Mouse (Mus musculus): ENCODE results near the gene Clstn2.

Gene Clstn2

DNA sequence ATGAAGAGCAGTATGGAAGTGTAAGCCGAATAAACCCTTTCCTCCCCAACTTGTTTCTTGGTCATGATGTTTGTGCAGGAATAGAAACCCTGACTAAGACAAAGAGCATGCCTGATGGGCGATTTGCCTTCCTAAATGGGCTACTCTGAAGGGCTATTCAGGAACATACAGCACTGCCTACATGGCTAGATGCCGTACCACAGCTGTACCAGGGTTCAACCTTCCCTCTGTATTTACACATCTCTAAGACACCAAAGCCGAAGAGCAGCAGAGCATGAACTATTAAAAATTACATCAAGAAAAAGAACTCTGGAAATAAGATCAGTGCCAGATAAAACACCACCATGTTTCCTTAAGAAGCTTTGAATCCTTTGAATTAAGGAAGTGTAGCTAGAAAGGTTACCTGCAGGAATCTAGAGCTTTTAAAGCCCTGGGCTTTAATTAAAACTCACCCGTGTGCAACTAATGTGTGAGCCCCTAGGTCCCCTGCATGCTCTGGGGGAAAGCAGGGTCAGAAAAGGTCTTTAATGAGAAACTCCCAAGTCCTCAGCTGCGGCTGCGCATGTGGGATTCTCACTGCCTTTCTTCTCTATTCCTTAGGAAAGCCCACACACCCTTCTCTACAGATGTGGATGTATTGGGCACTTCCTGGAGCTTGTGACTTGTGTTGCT lies 277.2 kb downstream of the Clstn2 start:
- Histone ChIP-seq H3K27me3 (ENCODE audit: insufficient read depth, low read length) (peaks cover 6% of the 10 kb centered on the region; the same call in 1 of the 2 replicates), H3K4me3 (replicated peaks; ENCODE audit: low read length) (no peak overlapping the region), H3K4me1 (replicated peaks; ENCODE audit: low read depth, low read length) (0 out of 2 replicates have a peak, but pooled peaks cover 7% of the 10 kb centered on the region), H3K36me3 (ENCODE audit: insufficient read depth, low read length) (no peaks in the 10 kb centered on the region), H3K9me3 (ENCODE audit: low read length) (no peaks in the 10 kb centered on the region)
- TF ChIP-seq POU5F1 (IDR thresholded peaks at IDR 0.05; ENCODE audit: borderline replicate concordance, low read length) = no peak
- no peak for TF ChIP-seq CTCF (conservative IDR thresholded peaks at IDR 0.05; ENCODE audit: low read length)
- no peak for TF ChIP-seq NANOG (IDR thresholded peaks at IDR 0.05; ENCODE audit: borderline replicate concordance, low read length)

DNA sequence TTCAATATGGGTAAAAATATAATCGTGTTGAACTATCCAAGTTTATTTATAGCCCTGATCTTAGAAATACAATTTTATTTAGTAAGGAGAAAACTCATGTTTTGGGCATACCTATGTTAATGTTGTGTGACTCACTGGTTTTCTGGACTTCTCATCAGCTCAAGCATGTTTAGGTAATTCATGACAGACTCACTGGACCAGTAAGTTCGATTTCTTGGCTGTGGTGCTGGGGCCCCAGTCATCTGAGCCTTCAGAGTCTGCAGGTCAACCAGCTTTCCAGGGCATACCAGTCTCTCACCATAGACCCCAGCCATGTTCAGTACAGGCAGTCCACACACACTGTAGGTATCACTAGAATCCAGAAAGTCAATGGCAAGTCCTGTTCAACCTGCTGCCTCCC lies 279.3 kb downstream of the Clstn2 start:
- Histone ChIP-seq H3K27me3 (ENCODE audit: insufficient read depth, low read length) (0 out of 2 replicates have a peak, but pooled peaks cover 3% of the 10 kb centered on the region), H3K36me3 (ENCODE audit: insufficient read depth, low read length) (no peaks in the 10 kb centered on the region), H3K9me3 (ENCODE audit: low read length) (no peaks in the 10 kb centered on the region), H3K4me1 (replicated peaks; ENCODE audit: low read depth, low read length) (0 out of 2 replicates have a peak, but pooled peaks cover 5% of the 10 kb centered on the region), H3K4me3 (replicated peaks; ENCODE audit: low read length) (no peak overlapping the region)
- TF ChIP-seq POU5F1 (IDR thresholded peaks at IDR 0.05; ENCODE audit: borderline replicate concordance, low read length) (no peak), CTCF (conservative IDR thresholded peaks at IDR 0.05; ENCODE audit: low read length) (no peak), NANOG (IDR thresholded peaks at IDR 0.05; ENCODE audit: borderline replicate concordance, low read length) (no peak)

DNA sequence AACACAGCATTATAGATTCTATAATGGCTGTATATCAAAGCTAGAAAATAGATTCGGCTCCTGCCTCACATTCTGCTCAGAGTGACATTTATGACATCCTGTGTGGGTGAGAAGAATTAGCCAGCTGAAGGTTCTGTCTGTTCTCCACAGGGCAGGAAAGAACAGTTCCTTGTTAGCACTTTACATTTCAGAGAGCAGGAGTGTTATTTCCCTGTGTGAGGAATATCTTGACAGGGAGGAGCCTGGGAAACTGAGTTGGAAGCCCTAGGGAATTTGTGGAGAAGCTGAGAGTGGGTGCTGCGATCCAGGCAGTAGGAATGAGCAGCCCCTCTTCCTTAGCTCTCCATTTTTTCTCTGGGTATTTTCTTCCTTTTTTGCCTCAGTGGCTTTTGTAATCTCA lies 286.4 kb downstream of the Clstn2 start:
- TF ChIP-seq CTCF (conservative IDR thresholded peaks at IDR 0.05; ENCODE audit: low read length) (no peak), POU5F1 (IDR thresholded peaks at IDR 0.05; ENCODE audit: borderline replicate concordance, low read length) (no peak), NANOG (IDR thresholded peaks at IDR 0.05; ENCODE audit: borderline replicate concordance, low read length) (no peak)
- H3K4me3 ChIP-seq (replicated peaks; ENCODE audit: low read length) = no peak overlapping the region
- no peaks in the 10 kb centered on the region for H3K36me3 ChIP-seq (ENCODE audit: insufficient read depth, low read length)
- no peaks in the 10 kb centered on the region for H3K4me1 ChIP-seq (replicated peaks; ENCODE audit: low read depth, low read length)
- no peaks in the 10 kb centered on the region for H3K27me3 ChIP-seq (ENCODE audit: insufficient read depth, low read length)
- no peaks in the 10 kb centered on the region for H3K9me3 ChIP-seq (ENCODE audit: low read length)

DNA sequence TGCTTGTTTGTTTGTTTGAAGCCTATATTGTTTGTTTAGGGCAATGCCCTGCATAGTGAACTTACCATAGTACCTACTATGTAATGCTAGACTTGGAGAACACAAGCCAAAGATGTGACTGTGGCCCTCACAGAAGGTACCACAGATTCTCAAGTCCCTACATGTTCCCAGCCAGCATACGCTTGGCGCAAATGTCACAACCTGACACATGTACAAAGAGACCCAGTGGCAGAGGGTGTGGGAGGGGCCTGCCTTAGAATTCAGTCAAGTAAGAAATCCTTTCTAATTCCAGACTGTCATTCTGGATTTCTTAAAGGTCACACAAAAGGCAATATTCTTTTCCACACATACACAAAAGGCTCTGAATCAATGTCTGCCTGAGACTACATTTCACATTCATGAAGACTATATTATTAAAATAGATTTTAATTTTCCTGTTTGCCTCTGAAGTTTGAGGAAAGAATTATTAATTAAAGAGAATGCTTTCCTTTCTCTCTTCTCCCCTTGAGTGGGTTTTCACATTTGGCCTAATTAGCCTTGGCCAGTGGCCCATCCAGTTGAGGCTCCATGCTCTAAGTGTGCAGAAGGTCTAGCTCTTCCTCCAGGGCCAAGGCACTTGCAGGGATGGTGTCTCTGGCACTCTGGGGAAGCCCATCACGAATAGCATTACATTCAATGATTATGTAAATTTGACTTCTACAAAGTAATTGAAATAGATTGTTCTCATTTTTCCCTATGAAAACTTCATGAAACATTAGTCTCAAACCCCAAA lies 305.1 kb downstream of the Clstn2 start:
- H3K9me3 ChIP-seq (ENCODE audit: low read length) = no peaks in the 10 kb centered on the region
- H3K36me3 ChIP-seq (ENCODE audit: insufficient read depth, low read length) = no peaks in the 10 kb centered on the region
- H3K4me1 ChIP-seq (replicated peaks; ENCODE audit: low read depth, low read length) = no peaks in the 10 kb centered on the region
- no peak overlapping the region for H3K4me3 ChIP-seq (replicated peaks; ENCODE audit: low read length)
- TF ChIP-seq POU5F1 (IDR thresholded peaks at IDR 0.05; ENCODE audit: borderline replicate concordance, low read length) (no peak), NANOG (IDR thresholded peaks at IDR 0.05; ENCODE audit: borderline replicate concordance, low read length) (no peak)
- H3K27me3 ChIP-seq (ENCODE audit: insufficient read depth, low read length) = no peaks in the 10 kb centered on the region

DNA sequence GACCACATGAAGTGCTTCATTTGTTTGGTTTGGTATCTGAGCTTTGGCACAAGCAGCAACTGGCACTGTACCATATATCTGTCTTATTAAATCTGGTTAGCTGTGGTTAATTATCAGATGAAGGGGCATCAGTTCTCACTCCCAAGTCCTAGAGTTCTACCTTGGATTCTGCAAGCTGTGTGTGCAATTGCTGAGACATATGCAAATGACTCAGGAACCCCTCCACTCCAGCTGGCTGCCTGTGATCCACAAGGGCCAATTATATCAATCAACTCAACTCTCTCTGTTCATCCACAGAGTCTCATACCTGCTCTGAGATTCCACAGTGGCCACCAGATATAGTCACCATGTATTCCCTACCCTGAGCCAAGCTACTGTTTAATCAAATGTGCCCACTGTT lies 315.3 kb downstream of the Clstn2 start:
- TF ChIP-seq POU5F1 (IDR thresholded peaks at IDR 0.05; ENCODE audit: borderline replicate concordance, low read length) (no peak), NANOG (IDR thresholded peaks at IDR 0.05; ENCODE audit: borderline replicate concordance, low read length) (no peak), CTCF (conservative IDR thresholded peaks at IDR 0.05; ENCODE audit: low read length) (no peak)
- Histone ChIP-seq H3K27me3 (ENCODE audit: insufficient read depth, low read length) (no peaks in the 10 kb centered on the region), H3K4me3 (replicated peaks; ENCODE audit: low read length) (no peak overlapping the region), H3K9me3 (ENCODE audit: low read length) (no peaks in the 10 kb centered on the region), H3K36me3 (ENCODE audit: insufficient read depth, low read length) (no peaks in the 10 kb centered on the region), H3K4me1 (replicated peaks; ENCODE audit: low read depth, low read length) (no peaks in the 10 kb centered on the region)

DNA sequence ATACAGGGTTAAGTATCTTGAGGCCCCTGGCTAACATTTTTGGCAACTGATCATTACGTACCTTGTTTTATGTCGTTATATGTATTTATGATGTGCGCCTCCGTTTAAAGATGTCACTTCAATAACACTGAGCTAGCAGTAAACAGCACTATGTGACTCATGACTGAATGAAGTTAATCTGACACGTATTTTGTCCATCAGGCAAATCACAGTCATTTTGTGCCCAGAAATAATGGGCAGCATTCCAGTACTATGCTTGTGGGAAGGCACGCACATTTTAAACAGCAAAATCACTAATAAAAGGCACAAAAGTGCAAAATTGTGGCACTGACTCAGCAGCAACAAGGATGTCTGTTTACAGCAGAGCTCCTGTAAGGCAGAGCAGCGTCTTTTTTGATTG lies 316.0 kb downstream of the Clstn2 start:
- no peaks in the 10 kb centered on the region for H3K36me3 ChIP-seq (ENCODE audit: insufficient read depth, low read length)
- no peaks in the 10 kb centered on the region for H3K27me3 ChIP-seq (ENCODE audit: insufficient read depth, low read length)
- no peak overlapping the region for H3K4me3 ChIP-seq (replicated peaks; ENCODE audit: low read length)
- TF ChIP-seq POU5F1 (IDR thresholded peaks at IDR 0.05; ENCODE audit: borderline replicate concordance, low read length) (no peak), NANOG (IDR thresholded peaks at IDR 0.05; ENCODE audit: borderline replicate concordance, low read length) (no peak), CTCF (conservative IDR thresholded peaks at IDR 0.05; ENCODE audit: low read length) (no peak)
- no peaks in the 10 kb centered on the region for H3K9me3 ChIP-seq (ENCODE audit: low read length)
- no peaks in the 10 kb centered on the region for H3K4me1 ChIP-seq (replicated peaks; ENCODE audit: low read depth, low read length)

DNA sequence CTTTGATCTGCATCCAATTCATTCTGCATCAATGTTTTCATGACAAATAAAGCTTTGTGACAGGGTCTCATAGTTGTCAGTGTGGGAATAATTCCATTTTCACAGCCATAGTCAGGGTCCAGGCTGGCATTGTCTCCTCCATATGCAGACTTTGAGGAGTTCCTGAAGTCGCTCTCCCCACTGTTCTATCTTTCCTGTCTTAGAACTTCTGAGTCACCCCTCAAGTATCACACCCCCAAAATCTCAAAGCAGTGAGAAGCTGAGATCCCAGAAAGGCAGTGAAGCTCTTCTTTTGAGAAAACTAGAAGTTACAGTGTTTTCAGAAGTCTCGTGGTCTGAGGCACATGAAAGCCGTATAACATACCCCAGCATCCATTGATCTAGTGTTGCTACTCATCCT lies 320.1 kb downstream of the Clstn2 start:
- no peak overlapping the region for H3K4me3 ChIP-seq (replicated peaks; ENCODE audit: low read length)
- TF ChIP-seq POU5F1 (IDR thresholded peaks at IDR 0.05; ENCODE audit: borderline replicate concordance, low read length) = no peak
- no peak for TF ChIP-seq NANOG (IDR thresholded peaks at IDR 0.05; ENCODE audit: borderline replicate concordance, low read length)
- no peak for TF ChIP-seq CTCF (conservative IDR thresholded peaks at IDR 0.05; ENCODE audit: low read length)
- H3K9me3 ChIP-seq (ENCODE audit: low read length) = no peaks in the 10 kb centered on the region

DNA sequence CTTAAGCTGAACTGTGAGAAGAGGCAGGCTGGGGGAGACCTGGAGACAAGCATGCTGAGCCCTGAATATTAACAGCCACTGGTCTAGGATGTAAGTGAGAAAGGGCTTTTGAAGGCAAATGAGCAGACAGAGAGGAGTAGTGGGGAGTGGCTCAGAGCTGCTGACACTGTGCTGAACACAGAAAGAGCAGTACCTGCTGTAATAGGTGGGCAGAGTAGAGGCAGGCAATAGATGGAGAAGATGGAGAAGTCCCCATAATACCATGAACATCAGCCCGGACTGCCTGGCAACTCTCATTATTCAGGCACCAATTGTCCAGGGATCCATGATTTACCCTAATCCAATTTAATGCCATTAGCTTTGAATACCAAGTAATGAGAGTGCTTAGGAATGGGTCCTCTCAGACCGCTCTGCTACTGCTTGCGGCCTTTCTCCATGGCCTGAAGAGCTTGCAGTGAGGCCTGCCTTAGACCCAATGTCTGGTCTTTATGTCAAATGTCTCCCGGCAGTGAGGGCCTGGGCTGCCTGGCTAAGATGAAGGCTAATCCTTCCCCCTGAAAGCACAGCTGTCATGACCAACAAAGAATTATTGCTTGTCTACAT lies 329.0 kb downstream of the Clstn2 start:
- Histone ChIP-seq H3K27me3 (ENCODE audit: insufficient read depth, low read length) (0 out of 2 replicates have a peak, but pooled peaks cover 3% of the 10 kb centered on the region), H3K36me3 (ENCODE audit: insufficient read depth, low read length) (no peaks in the 10 kb centered on the region), H3K4me3 (replicated peaks; ENCODE audit: low read length) (no peak overlapping the region), H3K9me3 (ENCODE audit: low read length) (no peaks in the 10 kb centered on the region), H3K4me1 (replicated peaks; ENCODE audit: low read depth, low read length) (peaks cover 15% of the 10 kb centered on the region)
- TF ChIP-seq NANOG (IDR thresholded peaks at IDR 0.05; ENCODE audit: borderline replicate concordance, low read length) = no peak
- TF ChIP-seq POU5F1 (IDR thresholded peaks at IDR 0.05; ENCODE audit: borderline replicate concordance, low read length) = no peak
- no peak for TF ChIP-seq CTCF (conservative IDR thresholded peaks at IDR 0.05; ENCODE audit: low read length)

More for the DNA sequence above, 320.1 kb downstream of the Clstn2 start:
- Histone ChIP-seq H3K36me3 (ENCODE audit: insufficient read depth, low read length) (no peaks in the 10 kb centered on the region), H3K4me1 (replicated peaks; ENCODE audit: low read depth, low read length) (no peaks in the 10 kb centered on the region), H3K27me3 (ENCODE audit: insufficient read depth, low read length) (peaks cover 7% of the 10 kb centered on the region; the same call in 1 of the 2 replicates)

Data from E14TG2a.4 (cell line).